Mouse (Mus musculus) thymus, adult 18-20 months (tissue): ENCODE data around the gene Defb22.

Source experiments
- DNase-seq, 2 experiments: peaks; one replicate each; pipeline ENCODE4 v3.0.0; 2022; ENCODE audit warnings: mixed read lengths in 2 of 2

Gene Defb22

DNA sequence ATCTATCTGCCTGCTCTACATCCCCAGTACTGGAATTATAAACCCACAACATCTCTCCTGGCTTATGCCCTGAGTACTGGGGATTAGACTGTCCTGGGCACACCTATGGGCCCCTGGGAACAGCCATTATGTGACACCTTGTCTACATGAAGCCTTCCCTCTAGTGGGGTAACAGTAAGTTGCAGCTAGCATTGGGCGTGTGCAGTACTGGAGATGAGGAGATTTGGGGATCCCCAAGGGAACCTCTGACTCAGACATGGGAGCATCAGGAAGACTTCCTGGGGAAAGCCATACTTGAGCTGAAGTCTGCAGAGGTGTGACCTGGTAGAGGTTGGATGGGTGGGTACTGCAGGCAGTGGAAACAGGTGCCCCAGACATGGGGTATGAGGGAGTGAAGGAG, 51.0 kb downstream of the Defb22 start:
- DNase-seq, result no peak

DNA sequence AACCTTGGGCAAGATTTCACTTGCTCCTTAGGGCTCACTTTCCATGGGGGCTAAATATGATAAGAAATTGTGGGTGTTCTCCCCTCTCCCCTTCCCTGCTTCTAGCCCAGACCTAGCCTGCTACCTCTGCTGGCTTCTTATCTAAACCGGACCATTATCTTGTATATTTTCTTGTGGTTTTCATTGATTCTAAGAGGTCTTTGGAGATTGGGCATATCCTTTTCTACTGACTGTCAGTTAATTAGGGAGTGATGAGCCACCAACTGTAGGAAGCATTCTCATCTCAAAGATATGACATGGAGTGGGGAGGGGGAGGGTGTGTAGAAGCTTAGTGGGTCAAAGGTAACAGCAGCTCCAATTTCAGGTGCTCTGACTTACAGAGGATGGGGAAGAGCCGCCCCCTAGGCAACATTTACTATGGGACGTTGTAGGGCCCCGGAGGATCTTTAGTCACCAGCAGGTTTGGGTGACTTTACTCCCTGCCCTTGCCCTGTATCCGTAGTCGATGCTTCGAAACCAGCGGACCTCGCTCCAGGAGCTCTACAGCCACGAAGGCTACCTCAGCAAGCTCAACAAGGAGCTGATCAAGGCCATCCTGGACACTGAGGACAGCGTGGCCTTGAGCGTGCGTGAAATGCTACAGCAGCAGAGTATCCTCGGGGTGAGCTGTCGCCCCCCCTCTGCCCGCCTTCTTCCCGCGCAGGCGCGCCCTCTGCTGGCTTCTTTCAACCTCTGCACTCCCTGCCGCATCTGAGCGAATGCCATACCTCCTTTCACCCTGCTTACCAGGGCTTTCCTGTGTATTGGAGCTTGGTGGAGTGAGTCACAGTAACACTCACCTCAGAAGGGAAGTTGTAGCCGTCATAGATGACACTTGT, 52.7 kb downstream of the Defb22 start:
- DNase-seq, result peak; percentile 37 to 43

DNA sequence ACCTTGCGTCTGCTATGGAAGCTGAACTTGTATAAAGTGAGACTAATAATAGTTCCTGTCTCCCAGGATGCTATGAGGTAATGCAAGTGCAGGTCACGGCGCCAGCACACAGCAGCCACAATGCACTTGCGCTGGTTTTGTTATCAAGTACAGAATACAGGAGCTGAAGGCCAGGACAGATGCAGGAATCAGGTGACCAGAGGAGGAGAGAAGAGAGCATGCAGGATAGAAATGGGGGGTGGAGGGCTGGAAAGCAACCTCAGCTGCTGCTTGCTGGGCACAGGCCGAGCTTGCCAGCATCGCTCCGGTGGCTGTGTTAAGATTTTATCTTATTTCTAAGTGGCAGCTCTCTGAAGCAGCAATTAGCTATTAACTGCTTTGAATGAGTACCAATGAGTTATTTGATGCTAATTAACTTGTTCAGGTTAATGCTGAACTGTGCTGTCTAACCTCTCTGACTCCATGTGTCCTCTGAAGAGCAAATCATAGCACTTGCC, 53.5 kb downstream of the Defb22 start:
- no peak for DNase-seq
